Mouse (Mus musculus) forebrain, embryonic 13.5 days (tissue): ENCODE results near the gene Prkcb. TPM values are rescaled to one million over a fixed set of nuclear protein-coding genes. Genes with fewer than 3 reads are reported as not detected.
A peak's percentile ranks its signal among the peaks of the same experiment; 100 is the strongest.

Experiments used
- ATAC-seq: fragments of 200-750 bp; cut with Nextera tagmentation; 2 replicates; pipeline ENCODE4 v1.8.0; 2017
- H3K27ac ChIP-seq: fragments of 300-500 bp; sonication (generic); 2 replicates; pipeline ENCODE4 v1.5.1; 2015; ENCODE audit warnings: inconsistent platforms, mild to moderate bottlenecking, moderate library complexity
- H3K27me3 ChIP-seq: fragments of 300-500 bp; sonication (generic); 2 replicates; pipeline ENCODE4 v1.6.1; 2015; ENCODE audit warnings: mild to moderate bottlenecking, inconsistent platforms
- H3K36me3 ChIP-seq: fragments of 300-500 bp; sonication (generic); 2 replicates; pipeline ENCODE4 v1.6.1; 2015; ENCODE audit warnings: mild to moderate bottlenecking, inconsistent platforms; ENCODE audit not compliant: poor library complexity, severe bottlenecking
- H3K4me1 ChIP-seq: fragments of 300-500 bp; sonication (generic); 2 replicates; pipeline ENCODE4 v1.6.1; 2015; ENCODE audit warnings: inconsistent platforms
- H3K4me2 ChIP-seq: fragments of 300-500 bp; sonication (generic); 2 replicates; pipeline ENCODE4 v1.6.1; 2015; ENCODE audit warnings: inconsistent platforms, mild to moderate bottlenecking, moderate library complexity
- H3K4me3 ChIP-seq: fragments of 300-500 bp; sonication (generic); 2 replicates; pipeline ENCODE4 v1.5.1; 2015; ENCODE audit warnings: mild to moderate bottlenecking, inconsistent platforms
- H3K9ac ChIP-seq: fragments of 300-500 bp; sonication (generic); 2 replicates; pipeline ENCODE4 v1.6.1; 2015; ENCODE audit warnings: mild to moderate bottlenecking, inconsistent platforms
- H3K9me3 ChIP-seq: fragments of 300-500 bp; sonication (generic); replicated peaks from 2 replicates; pipeline ENCODE4 v1.6.1; 2016; ENCODE audit warnings: inconsistent platforms
- WGBS: fragments of 180-500 bp; shearing (Covaris S2); methylation state at CpG from one replicate; pipeline ENCODE4 v1.1.7; 2015; 5-methylcytosine and 5-hydroxymethylcytosine counted together
- polyA plus RNA-seq: library from polyadenylated mRNA; unstranded; fragments of >200 nt; fragmentation: Nextera tagmentation; extraction: Ambion mirVana; gene quantifications from 2 replicates; pipeline ENCODE4 v1.2.1, GENCODE M21; 2015

Prkcb gene
- polyA plus RNA-seq, 1 experiment from 2014 or later, result 27.4 TPM

DNA sequence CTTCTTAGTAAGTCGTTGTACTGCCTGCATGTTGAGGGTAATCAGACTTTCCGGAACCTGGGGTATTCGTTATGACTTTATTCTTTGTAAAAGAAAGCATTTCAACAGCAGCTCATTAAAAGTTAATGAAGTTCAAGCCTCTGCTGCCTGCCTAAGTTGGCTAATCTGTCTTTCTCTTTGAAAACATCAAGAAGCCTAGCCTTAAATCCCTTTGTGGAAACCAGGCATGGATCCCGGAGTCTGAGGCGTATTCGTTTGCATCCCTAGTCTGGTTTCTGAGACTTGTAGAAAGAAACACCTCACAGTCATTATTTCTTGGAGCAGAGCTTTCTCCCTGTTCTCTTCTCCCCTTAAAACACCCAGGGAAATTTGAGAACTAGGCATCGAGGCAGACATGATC lies 90.7 kb downstream of the Prkcb start:
- H3K9me3 ChIP-seq, result no peaks in the 10 kb centered on the region
- H3K36me3 ChIP-seq, result no peaks in the 10 kb centered on the region
- H3K4me2 ChIP-seq, result no peak overlapping the region
- H3K4me3 ChIP-seq, result no peak overlapping the region
- ATAC-seq, result no peak
- no peak overlapping the region for H3K27ac ChIP-seq
- H3K27me3 ChIP-seq, result no peaks in the 10 kb centered on the region
- WGBS, result 8% methylated on average over 7 of the region's 7 CpGs
- H3K9ac ChIP-seq, result no peak overlapping the region
- H3K4me1 ChIP-seq, result peaks cover 14% of the 10 kb centered on the region

GRCm38 (mm10) chr7:122380336-122381130 lies 92.0 kb downstream of the Prkcb start:
- no peaks in the 10 kb centered on the region for H3K9me3 ChIP-seq
- H3K4me1 ChIP-seq, result peaks cover 14% of the 10 kb centered on the region
- H3K9ac ChIP-seq, result no peak overlapping the region
- 86% methylated on average over 10 of the region's 10 CpGs for WGBS
- ATAC-seq, result no peak
- H3K4me3 ChIP-seq, result no peak overlapping the region
- no peaks in the 10 kb centered on the region for H3K36me3 ChIP-seq
- no peak overlapping the region for H3K27ac ChIP-seq
- H3K27me3 ChIP-seq, result no peaks in the 10 kb centered on the region
- H3K4me2 ChIP-seq, result no peak overlapping the region

GRCm38 (mm10) chr7:122381560-122381959 lies 93.0 kb downstream of the Prkcb start:
- ATAC-seq, result no peak
- no peak overlapping the region for H3K4me3 ChIP-seq

GRCm38 (mm10) chr7:122383260-122383659 lies 94.7 kb downstream of the Prkcb start:
- WGBS, result 78% methylated on average over 2 of the region's 2 CpGs

More at GRCm38 (mm10) chr7:122381560-122381959, 93.0 kb downstream of the Prkcb start:
- peaks cover 14% of the 10 kb centered on the region for H3K4me1 ChIP-seq
- H3K4me2 ChIP-seq, result no peak overlapping the region
- no peak overlapping the region for H3K9ac ChIP-seq
- WGBS, result 72% methylated on average over 10 of the region's 10 CpGs
- no peaks in the 10 kb centered on the region for H3K36me3 ChIP-seq
- H3K27me3 ChIP-seq, result no peaks in the 10 kb centered on the region
- no peak overlapping the region for H3K27ac ChIP-seq
- no peaks in the 10 kb centered on the region for H3K9me3 ChIP-seq

GRCm38 (mm10) chr7:122384891-122385290 lies 96.3 kb downstream of the Prkcb start:
- ATAC-seq, result no peak
- Histone ChIP-seq H3K9me3 (no peaks in the 10 kb centered on the region), H3K4me1 (peaks cover 18% of the 10 kb centered on the region), H3K27ac (no peak overlapping the region), H3K9ac (no peak overlapping the region), H3K4me2 (no peak overlapping the region), H3K36me3 (no peaks in the 10 kb centered on the region), H3K27me3 (no peaks in the 10 kb centered on the region), H3K4me3 (no peak overlapping the region)
- 87% methylated on average over 8 of the region's 8 CpGs for WGBS

More at GRCm38 (mm10) chr7:122383260-122383659, 94.7 kb downstream of the Prkcb start:
- no peak overlapping the region for H3K27ac ChIP-seq
- no peak for ATAC-seq
- H3K36me3 ChIP-seq, result no peaks in the 10 kb centered on the region
- H3K4me1 ChIP-seq, result peaks cover 12% of the 10 kb centered on the region
- no peaks in the 10 kb centered on the region for H3K9me3 ChIP-seq
- H3K4me2 ChIP-seq, result no peak overlapping the region
- H3K4me3 ChIP-seq, result no peak overlapping the region
- no peak overlapping the region for H3K9ac ChIP-seq
- no peaks in the 10 kb centered on the region for H3K27me3 ChIP-seq

DNA sequence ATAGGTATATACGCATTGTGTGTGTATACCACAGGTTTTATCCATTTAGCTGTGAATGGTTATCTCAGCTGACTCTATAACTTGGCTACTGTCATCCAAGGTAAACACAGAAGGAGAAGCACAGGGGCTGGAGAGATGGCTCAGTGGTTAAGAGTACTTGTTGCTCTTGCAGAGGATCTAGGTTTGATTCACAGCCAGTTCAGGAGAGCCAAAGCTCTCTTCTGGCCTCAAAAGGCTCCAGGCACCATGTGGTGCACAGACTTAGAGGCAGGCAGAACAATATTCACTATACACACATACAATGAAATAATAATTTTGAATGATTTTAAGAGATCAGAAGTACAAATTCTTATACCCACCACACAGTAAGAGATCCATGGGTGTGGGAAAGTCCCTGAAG lies 98.0 kb downstream of the Prkcb start:
- H3K27me3 ChIP-seq, result no peaks in the 10 kb centered on the region
- no peaks in the 10 kb centered on the region for H3K36me3 ChIP-seq
- H3K4me3 ChIP-seq, result no peak overlapping the region
- H3K4me1 ChIP-seq, result peaks cover 28% of the 10 kb centered on the region
- no peak overlapping the region for H3K27ac ChIP-seq
- no peak overlapping the region for H3K4me2 ChIP-seq
- WGBS, result 73% methylated on average over 1 of the region's 1 CpGs
- no peaks in the 10 kb centered on the region for H3K9me3 ChIP-seq
- no peak for ATAC-seq
- H3K9ac ChIP-seq, result no peak overlapping the region

- no peak for ATAC-seq
- no peak overlapping the region for H3K9ac ChIP-seq
Observed at GRCm38 (mm10) chr7:122387896-122388295, 99.3 kb downstream of the Prkcb start.

GRCm38 (mm10) chr7:122388858-122389257 lies 100.3 kb downstream of the Prkcb start:
- WGBS, result 70% methylated on average over 5 of the region's 5 CpGs
- H3K27ac ChIP-seq, result no peak overlapping the region
- H3K9me3 ChIP-seq, result no peaks in the 10 kb centered on the region
- H3K4me3 ChIP-seq, result no peak overlapping the region
- no peak overlapping the region for H3K9ac ChIP-seq
- ATAC-seq, result no peak
- no peak overlapping the region for H3K4me2 ChIP-seq
- H3K4me1 ChIP-seq, result peaks cover 28% of the 10 kb centered on the region
- no peaks in the 10 kb centered on the region for H3K27me3 ChIP-seq
- no peaks in the 10 kb centered on the region for H3K36me3 ChIP-seq

More at GRCm38 (mm10) chr7:122387896-122388295, 99.3 kb downstream of the Prkcb start:
- Histone ChIP-seq H3K4me3 (no peak overlapping the region), H3K27me3 (no peaks in the 10 kb centered on the region), H3K27ac (no peak overlapping the region), H3K9me3 (no peaks in the 10 kb centered on the region), H3K36me3 (no peaks in the 10 kb centered on the region), H3K4me2 (no peak overlapping the region), H3K4me1 (peaks cover 28% of the 10 kb centered on the region)
- WGBS, result 82% methylated on average over 4 of the region's 4 CpGs

GRCm38 (mm10) chr7:122389633-122390032 lies 101.1 kb downstream of the Prkcb start:
- ATAC-seq, result 0 out of 2 replicates have a peak, but pooled peaks have one; percentile 30
- Histone ChIP-seq H3K4me3 (no peak overlapping the region), H3K4me2 (no peak overlapping the region), H3K36me3 (no peaks in the 10 kb centered on the region), H3K9ac (no peak overlapping the region), H3K27ac (peak overlapping the region; percentile 48), H3K4me1 (peaks cover 28% of the 10 kb centered on the region), H3K9me3 (no peaks in the 10 kb centered on the region), H3K27me3 (no peaks in the 10 kb centered on the region)
- WGBS, result 11% methylated on average over 6 of the region's 6 CpGs

GRCm38 (mm10) chr7:122390200-122390599 lies 101.6 kb downstream of the Prkcb start:
- Histone ChIP-seq H3K9ac (no peak overlapping the region), H3K4me1 (peaks cover 28% of the 10 kb centered on the region), H3K4me3 (no peak overlapping the region), H3K4me2 (no peak overlapping the region), H3K9me3 (no peaks in the 10 kb centered on the region), H3K27me3 (no peaks in the 10 kb centered on the region), H3K27ac (peak overlapping the region; percentile 48), H3K36me3 (no peaks in the 10 kb centered on the region)
- 38% methylated on average over 5 of the region's 5 CpGs for WGBS
- ATAC-seq, result peak; percentile 70; the same call in 1 of the 2 replicates

DNA sequence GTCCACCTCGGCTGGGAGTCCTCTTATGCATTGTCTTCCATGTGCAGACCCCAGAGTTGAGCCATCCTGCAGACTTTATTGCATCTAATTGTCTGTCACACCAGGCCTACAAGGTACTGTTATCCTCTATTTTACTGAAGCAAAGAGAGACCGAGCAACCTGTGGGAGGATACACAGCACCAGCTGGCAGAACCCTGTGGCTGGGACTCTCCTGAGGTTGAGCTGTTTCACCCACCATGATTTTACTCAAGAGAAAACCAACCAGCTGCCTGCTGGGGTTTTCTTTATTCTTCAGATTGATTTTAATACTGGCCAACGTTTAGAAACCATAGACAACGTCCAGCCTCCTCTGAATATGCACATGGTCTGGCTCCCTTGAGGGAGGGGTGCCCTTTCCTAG lies 102.1 kb downstream of the Prkcb start:
- no peak overlapping the region for H3K4me3 ChIP-seq
- no peaks in the 10 kb centered on the region for H3K27me3 ChIP-seq
- H3K4me1 ChIP-seq, result peaks cover 28% of the 10 kb centered on the region
- no peak for ATAC-seq
- H3K9ac ChIP-seq, result no peak overlapping the region
- H3K9me3 ChIP-seq, result no peaks in the 10 kb centered on the region
- WGBS, result 58% methylated on average over 4 of the region's 4 CpGs
- H3K36me3 ChIP-seq, result no peaks in the 10 kb centered on the region
- H3K4me2 ChIP-seq, result no peak overlapping the region
- peak overlapping the region; percentile 27; the same call in 1 of the 2 replicates for H3K27ac ChIP-seq

DNA sequence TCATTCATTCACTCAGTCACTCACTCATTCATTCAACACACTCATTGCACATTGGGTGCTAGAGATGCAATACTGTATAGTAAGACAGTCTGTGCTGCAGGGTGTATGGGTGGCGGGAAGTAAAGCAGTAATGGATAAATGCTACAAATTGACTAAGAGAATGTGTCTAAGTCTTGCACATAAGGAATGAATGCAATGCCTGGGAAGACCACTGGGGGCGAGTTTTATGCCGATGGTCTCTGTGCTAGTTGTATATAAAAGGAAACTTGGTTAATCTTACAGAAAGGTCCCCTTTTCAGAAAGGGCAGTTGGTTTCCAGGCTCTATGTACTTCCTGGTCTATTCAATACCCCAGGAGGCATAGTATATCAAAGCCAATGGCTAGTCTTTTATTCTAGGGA lies 102.8 kb downstream of the Prkcb start:
- H3K4me2 ChIP-seq, result no peak overlapping the region
- ATAC-seq, result no peak

More for the DNA sequence above, 102.8 kb downstream of the Prkcb start:
- Histone ChIP-seq H3K36me3 (no peaks in the 10 kb centered on the region), H3K27me3 (no peaks in the 10 kb centered on the region), H3K27ac (no peak overlapping the region), H3K4me1 (peaks cover 28% of the 10 kb centered on the region), H3K9me3 (no peaks in the 10 kb centered on the region), H3K9ac (no peak overlapping the region), H3K4me3 (no peak overlapping the region)
- WGBS, result 70% methylated on average over 3 of the region's 3 CpGs
